Mouse (Mus musculus) myocyte (in vitro differentiated cells): ENCODE measurements around the gene Ric3. TPM values are rescaled to one million over a fixed set of nuclear protein-coding genes. Genes with fewer than 3 reads are reported as not detected.

Source experiments
- H3K27me3 ChIP-seq: one replicate; pipeline ENCODE4 v1.6.1; 2011; ENCODE audit not compliant: control insufficient read depth, insufficient read depth, insufficient read length
- H3K36me3 ChIP-seq: one replicate; pipeline ENCODE4 v1.6.1; 2011; ENCODE audit not compliant: control insufficient read depth, insufficient read depth
- H3K4me2 ChIP-seq: one replicate; pipeline ENCODE4 v1.6.1; 2011; ENCODE audit warnings: low read depth, control low read depth
- H3K4me3 ChIP-seq: one replicate; pipeline ENCODE4 v1.5.1; 2011; ENCODE audit warnings: mild to moderate bottlenecking, control low read depth, moderate library complexity
- H3K79me2 ChIP-seq: one replicate; pipeline ENCODE4 v1.6.1; 2011; ENCODE audit not compliant: control insufficient read depth, insufficient read depth
- H3ac ChIP-seq: one replicate; pipeline ENCODE4 v1.6.1; 2011; ENCODE audit not compliant: control insufficient read depth, insufficient read length
- CEBPB ChIP-seq: IDR thresholded peaks from 2 replicates; pipeline ENCODE4 v1.6.1; 2011; ENCODE audit warnings: mild to moderate bottlenecking, moderate library complexity; ENCODE audit not compliant: poor library complexity, insufficient read depth, severe bottlenecking
- E2F4 ChIP-seq: IDR thresholded peaks from one replicate; pipeline ENCODE4 v1.6.1; 2011; ENCODE audit warnings: mild to moderate bottlenecking, control low read depth, moderate library complexity; ENCODE audit not compliant: insufficient read depth
- MAX ChIP-seq: IDR thresholded peaks from one replicate; pipeline ENCODE4 v1.6.1; 2011; ENCODE audit warnings: low read depth, mild to moderate bottlenecking, control low read depth
- MYOD1 ChIP-seq, 3 experiments: IDR thresholded peaks; one replicate each; pipeline ENCODE4 v1.6.1; 2011; ENCODE audit warnings: control low read depth in 2 of 3, low read depth in 2 of 3, mild to moderate bottlenecking in 2 of 3, moderate library complexity in 1 of 3; ENCODE audit not compliant: insufficient read length in 2 of 3, control insufficient read depth in 1 of 3
- MYOG ChIP-seq, 3 experiments: IDR thresholded peaks; one replicate each; pipeline ENCODE4 v1.6.1; 2011; ENCODE audit warnings: control low read depth in 2 of 3, low read depth in 2 of 3, mild to moderate bottlenecking in 2 of 3; ENCODE audit not compliant: insufficient read length in 2 of 3, control insufficient read depth in 1 of 3, insufficient read depth in 1 of 3
- POLR2A ChIP-seq: IDR thresholded peaks from one replicate; pipeline ENCODE4 v1.6.1; 2011; ENCODE audit warnings: low read depth, mild to moderate bottlenecking, control low read depth, moderate library complexity; ENCODE audit not compliant: insufficient read length
- POLR2AphosphoS2 ChIP-seq: IDR thresholded peaks from one replicate; pipeline ENCODE4 v1.6.1; 2011; ENCODE audit warnings: low read depth, control low read depth; ENCODE audit not compliant: insufficient read length
- REST ChIP-seq: IDR thresholded peaks from one replicate; pipeline ENCODE4 v1.6.1; 2011; ENCODE audit warnings: mild to moderate bottlenecking, control low read depth, moderate library complexity; ENCODE audit not compliant: insufficient read depth, insufficient read length
- SRF ChIP-seq: IDR thresholded peaks from one replicate; pipeline ENCODE4 v1.6.1; 2011; ENCODE audit warnings: low read depth; ENCODE audit not compliant: control insufficient read depth, insufficient read length
- TCF12 ChIP-seq: IDR thresholded peaks from one replicate; pipeline ENCODE4 v1.6.1; 2011; ENCODE audit warnings: mild to moderate bottlenecking, control low read depth; ENCODE audit not compliant: poor library complexity, insufficient read depth, severe bottlenecking
- TCF3 ChIP-seq: IDR thresholded peaks from one replicate; pipeline ENCODE4 v1.6.1; 2011; ENCODE audit warnings: low read depth, control low read depth; ENCODE audit not compliant: insufficient read length
- USF1 ChIP-seq: IDR thresholded peaks from one replicate; pipeline ENCODE4 v1.6.1; 2011; ENCODE audit warnings: low read depth, mild to moderate bottlenecking, control low read depth, moderate library complexity
- polyA plus RNA-seq: library from polyadenylated mRNA; unstranded; fragments of >200 nt; fragmentation: generic; extraction: Trizol; gene quantifications from one replicate; pipeline ENCODE4 v1.2.1, GENCODE M21; 2012; ENCODE audit warnings: missing spikeins

Gene Ric3
- polyA plus RNA-seq, 1 experiment, result not detected

DNA sequence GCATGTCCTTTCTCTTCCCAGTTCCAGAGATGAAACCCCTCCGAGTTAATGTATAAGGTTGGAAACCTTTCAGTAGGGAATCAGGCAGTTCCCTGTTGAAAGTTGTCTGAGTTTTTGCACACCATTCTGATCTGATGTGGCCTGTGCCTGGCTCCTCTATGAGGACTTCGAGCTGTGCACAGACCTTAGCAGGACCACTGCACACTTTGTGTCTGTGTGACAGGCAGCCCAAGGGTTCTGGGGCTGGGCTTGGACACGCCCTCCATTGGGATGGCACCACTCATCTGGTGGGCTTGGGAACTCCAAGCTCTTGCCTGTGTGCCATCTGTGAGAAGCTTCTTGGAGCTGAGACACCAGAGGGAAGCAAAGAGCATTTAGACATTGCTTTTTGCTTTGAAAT is 51.8 kb downstream of the Ric3 start:
- Histone ChIP-seq H3K4me2 (no peak overlapping the region), H3K4me3 (no peak overlapping the region), H3ac (no peak overlapping the region), H3K79me2 (no peaks in the 10 kb centered on the region), H3K27me3 (no peaks in the 10 kb centered on the region), H3K36me3 (no peaks in the 10 kb centered on the region)
- TF ChIP-seq MYOD1 (IDR thresholded peaks at IDR 0.05; ENCODE audit: control insufficient read depth in 1 of 3, insufficient read length in 2 of 3, low read depth in 2 of 3), result no peak
- TF ChIP-seq TCF12, result no peak
- TF ChIP-seq REST, result no peak
- no peak for TF ChIP-seq USF1
- TF ChIP-seq POLR2AphosphoS2, result no peak
- TF ChIP-seq E2F4, result no peak
- TF ChIP-seq POLR2A, result no peak
- no peak for TF ChIP-seq TCF3
- TF ChIP-seq SRF, result no peak
- TF ChIP-seq CEBPB, result no peak

DNA sequence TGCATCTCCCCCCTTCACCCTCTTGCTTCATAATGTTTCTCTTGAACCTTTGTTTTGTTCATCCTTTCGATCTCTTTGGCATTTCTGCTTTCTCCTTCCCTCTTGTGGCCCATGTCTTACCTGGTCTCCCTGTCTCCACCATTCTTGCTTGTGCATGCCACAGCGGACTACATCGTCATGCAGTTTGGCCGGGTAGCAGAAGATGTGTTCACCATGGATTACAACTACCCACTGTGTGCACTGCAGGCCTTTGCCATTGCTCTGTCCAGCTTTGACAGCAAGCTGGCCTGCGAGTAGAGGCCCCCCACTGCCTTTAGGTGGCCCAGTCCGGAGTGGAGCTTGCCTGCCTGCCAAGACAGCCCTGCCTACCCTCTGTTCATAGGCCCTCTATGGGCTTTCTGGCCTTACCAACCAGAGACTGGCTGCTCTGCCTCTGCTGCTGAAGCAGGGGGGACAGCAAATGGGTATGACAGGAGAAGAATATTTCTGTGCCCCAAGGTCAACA is 53.1 kb downstream of the Ric3 start:
- H3K36me3 ChIP-seq, result no peaks in the 10 kb centered on the region
- H3K79me2 ChIP-seq, result no peaks in the 10 kb centered on the region
- no peaks in the 10 kb centered on the region for H3K27me3 ChIP-seq
- no peak for TF ChIP-seq SRF
- TF ChIP-seq USF1, result no peak
- no peak overlapping the region for H3K4me3 ChIP-seq
- H3K4me2 ChIP-seq, result no peak overlapping the region
- H3ac ChIP-seq, result no peak overlapping the region

DNA sequence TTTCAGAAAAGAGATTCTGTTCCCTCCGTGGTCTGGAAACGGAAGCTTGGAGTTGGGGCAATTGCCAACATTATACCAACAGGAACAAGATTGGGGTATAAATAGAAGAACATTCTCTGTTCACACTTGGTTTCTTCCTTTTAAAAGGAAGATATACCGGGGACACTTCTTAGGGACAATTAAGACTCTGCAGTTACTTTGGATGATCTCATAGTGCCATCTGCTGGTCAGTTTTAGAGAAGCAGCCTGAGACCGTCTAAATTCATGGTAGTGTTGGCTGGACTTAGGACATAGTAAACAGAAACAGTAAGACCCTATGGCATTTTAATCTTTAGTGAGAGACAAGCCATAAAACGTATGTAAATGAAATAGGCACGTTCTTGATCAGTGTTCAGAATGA is 54.9 kb downstream of the Ric3 start:
- Histone ChIP-seq H3K4me3 (no peak overlapping the region), H3K36me3 (no peaks in the 10 kb centered on the region), H3K4me2 (no peak overlapping the region), H3ac (no peak overlapping the region), H3K79me2 (no peaks in the 10 kb centered on the region), H3K27me3 (no peaks in the 10 kb centered on the region)
- TF ChIP-seq E2F4 (no peak), POLR2AphosphoS2 (no peak), TCF3 (no peak), TCF12 (no peak), MAX (no peak), SRF (no peak), REST (no peak), MYOG (IDR thresholded peaks at IDR 0.05; ENCODE audit: control insufficient read depth in 1 of 3, insufficient read depth in 1 of 3, insufficient read length in 2 of 3, low read depth in 2 of 3) (no peak), CEBPB (no peak)

DNA sequence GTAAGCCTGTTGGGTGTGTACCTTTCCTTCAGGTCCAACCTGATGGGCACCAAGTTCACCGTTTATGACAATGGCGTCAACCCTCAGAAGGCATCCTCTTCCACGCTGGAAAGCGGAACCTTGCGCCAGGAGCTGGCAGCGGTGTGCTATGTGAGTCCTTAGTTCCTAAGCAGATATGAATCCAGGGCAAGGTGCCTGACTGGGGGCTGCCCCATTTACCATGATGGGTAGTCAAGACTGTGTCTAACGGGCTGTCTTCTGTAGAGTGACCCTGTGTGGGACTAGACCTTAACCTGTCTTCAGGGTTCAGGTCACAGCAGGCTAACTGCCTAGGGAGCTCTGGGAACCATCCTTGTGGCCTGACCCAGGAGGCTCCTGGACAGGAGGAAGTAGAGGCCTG is 55.4 kb downstream of the Ric3 start:
- Histone ChIP-seq H3K36me3 (no peaks in the 10 kb centered on the region), H3K4me2 (no peak overlapping the region), H3ac (no peak overlapping the region), H3K79me2 (no peaks in the 10 kb centered on the region), H3K27me3 (no peaks in the 10 kb centered on the region), H3K4me3 (no peak overlapping the region)
- TF ChIP-seq E2F4, result no peak
- TF ChIP-seq USF1, result no peak
- TF ChIP-seq CEBPB, result no peak
- no peak for TF ChIP-seq MYOG (IDR thresholded peaks at IDR 0.05; ENCODE audit: control insufficient read depth in 1 of 3, insufficient read depth in 1 of 3, insufficient read length in 2 of 3, low read depth in 2 of 3)
- no peak for TF ChIP-seq POLR2AphosphoS2
- TF ChIP-seq REST, result no peak
- no peak for TF ChIP-seq MAX
- TF ChIP-seq SRF, result no peak

GRCm38 (mm10) chr7:109026976-109027375 is 56.2 kb downstream of the Ric3 start:
- H3K4me2 ChIP-seq, result no peak overlapping the region
- H3K27me3 ChIP-seq, result no peaks in the 10 kb centered on the region
- no peak overlapping the region for H3K4me3 ChIP-seq
- H3K36me3 ChIP-seq, result no peaks in the 10 kb centered on the region
- no peak for TF ChIP-seq MAX
- TF ChIP-seq TCF3, result no peak
- no peak for TF ChIP-seq TCF12
- TF ChIP-seq SRF, result no peak
- TF ChIP-seq POLR2AphosphoS2, result no peak
- TF ChIP-seq E2F4, result no peak
- TF ChIP-seq USF1, result no peak
- no peak for TF ChIP-seq MYOD1 (IDR thresholded peaks at IDR 0.05; ENCODE audit: control insufficient read depth in 1 of 3, insufficient read length in 2 of 3, low read depth in 2 of 3)
- no peak for TF ChIP-seq CEBPB
- TF ChIP-seq POLR2A, result no peak
- no peak for TF ChIP-seq MYOG (IDR thresholded peaks at IDR 0.05; ENCODE audit: control insufficient read depth in 1 of 3, insufficient read depth in 1 of 3, insufficient read length in 2 of 3, low read depth in 2 of 3)
- TF ChIP-seq REST, result no peak
- no peak overlapping the region for H3ac ChIP-seq
- H3K79me2 ChIP-seq, result no peaks in the 10 kb centered on the region
